Mouse (Mus musculus) MN1 (cell line): Measurements from ENCODE around the gene Zbtb3.
A peak's percentile ranks its signal among the peaks of the same experiment; 100 is the strongest.

Experiments used
- DNase-seq: peaks from one replicate; pipeline ENCODE4 v3.0.0-alpha.2; 2016; ENCODE audit warnings: low spot score

Zbtb3 gene

GRCm38 (mm10) chr19:8802130-8802821, at the start of gene Zbtb3:
Gene Zbtb3 (plus strand): TSS chr19:8802555.
- peak; percentile 95 for DNase-seq

GRCm38 (mm10) chr19:8755652-8756051, 46.7 kb upstream of the Zbtb3 start:
- no peak for DNase-seq

- peak; percentile 92 for DNase-seq
Measured at GRCm38 (mm10) chr19:8756635-8757387, 45.5 kb upstream of the Zbtb3 start, which contains the start of gene Nxf1. Gene Nxf1 (plus strand): TSS chr19:8757073.

GRCm38 (mm10) chr19:8757471-8757998, 44.8 kb upstream of the Zbtb3 start:
- DNase-seq, result no peak

- no peak for DNase-seq
Measured at GRCm38 (mm10) chr19:8758899-8759298, 43.5 kb upstream of the Zbtb3 start.

- no peak for DNase-seq
Measured at GRCm38 (mm10) chr19:8760757-8761156, 41.6 kb upstream of the Zbtb3 start.

- DNase-seq, result no peak
Measured at GRCm38 (mm10) chr19:8763276-8763675, 39.1 kb upstream of the Zbtb3 start.

GRCm38 (mm10) chr19:8765562-8765961, 36.8 kb upstream of the Zbtb3 start:
- no peak for DNase-seq

GRCm38 (mm10) chr19:8770567-8771270, 31.6 kb upstream of the Zbtb3 start, which contains the start of gene Tmem223:
Gene Tmem223 (plus strand): TSS chr19:8770996.
- no peak for DNase-seq

GRCm38 (mm10) chr19:8772996-8773395, 29.4 kb upstream of the Zbtb3 start:
- no peak for DNase-seq

- DNase-seq, result no peak
Measured at GRCm38 (mm10) chr19:8773409-8773808, 28.9 kb upstream of the Zbtb3 start.

- DNase-seq, result peak; percentile 89
Measured at GRCm38 (mm10) chr19:8774086-8774835, 28.1 kb upstream of the Zbtb3 start, which contains the start of gene Tmem179b. Gene Tmem179b (minus strand): TSS chr19:8774467.

GRCm38 (mm10) chr19:8774951-8775421, 27.4 kb upstream of the Zbtb3 start:
- peak; percentile 14 for DNase-seq

- DNase-seq, result peak; percentile 91
Measured at GRCm38 (mm10) chr19:8786008-8786781, 16.2 kb upstream of the Zbtb3 start, which contains the start of gene Taf6l. Gene Taf6l (minus strand): TSS chr19:8786417.

GRCm38 (mm10) chr19:8788521-8788920, 13.8 kb upstream of the Zbtb3 start:
- peak; percentile 59 for DNase-seq

- DNase-seq, result no peak
Measured at GRCm38 (mm10) chr19:8789171-8789570, 13.2 kb upstream of the Zbtb3 start.

GRCm38 (mm10) chr19:8790171-8790570, 12.2 kb upstream of the Zbtb3 start:
- no peak for DNase-seq

- DNase-seq, result peak; percentile 85
Measured at GRCm38 (mm10) chr19:8798264-8798946, 4.0 kb upstream of the Zbtb3 start, which contains the start of gene Polr2g. Gene Polr2g (minus strand): TSS chr19:8798577.

GRCm38 (mm10) chr19:8798947-8799315, 3.4 kb upstream of the Zbtb3 start:
- DNase-seq, result no peak
